Mouse (Mus musculus) kidney, adult 18-20 months (tissue): ENCODE results near the gene Aatf.
A peak's percentile ranks its signal among the peaks of the same experiment; 100 is the strongest.

ENCODE experiments used
- DNase-seq: peaks from one replicate; pipeline ENCODE4 v3.0.0; 2021

Aatf gene

DNA sequence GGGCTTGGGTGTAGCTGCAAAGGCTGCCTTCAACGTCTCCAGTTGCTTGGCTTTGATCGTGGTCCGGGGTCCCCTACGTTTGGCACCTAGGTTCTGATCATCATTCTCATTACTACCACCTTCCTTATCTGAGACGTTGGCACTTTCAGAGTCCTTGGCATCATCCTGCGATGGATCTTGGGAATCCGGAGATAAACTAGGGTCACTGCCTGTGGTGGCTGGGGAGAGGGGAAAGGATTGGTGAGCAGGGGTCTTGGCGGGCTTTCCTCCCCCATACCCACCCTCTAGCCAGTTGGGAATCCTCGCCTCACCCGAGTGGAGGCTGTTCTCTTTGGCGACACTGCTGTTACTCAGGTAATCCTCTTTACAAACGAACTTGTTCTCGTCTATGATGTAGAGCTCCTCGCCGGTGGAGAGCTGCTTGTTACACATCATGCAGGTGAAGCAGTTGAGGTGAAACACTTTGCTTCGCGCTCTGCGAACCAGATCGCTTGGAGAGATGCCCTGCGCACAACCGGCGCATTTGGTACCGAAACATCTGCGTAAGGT lies 8.5 kb upstream of the Aatf start:
- peak; percentile 29 for DNase-seq

GRCm38 (mm10) chr11:84521071-84521390 lies 7.7 kb upstream of the Aatf start:
- no peak for DNase-seq

DNA sequence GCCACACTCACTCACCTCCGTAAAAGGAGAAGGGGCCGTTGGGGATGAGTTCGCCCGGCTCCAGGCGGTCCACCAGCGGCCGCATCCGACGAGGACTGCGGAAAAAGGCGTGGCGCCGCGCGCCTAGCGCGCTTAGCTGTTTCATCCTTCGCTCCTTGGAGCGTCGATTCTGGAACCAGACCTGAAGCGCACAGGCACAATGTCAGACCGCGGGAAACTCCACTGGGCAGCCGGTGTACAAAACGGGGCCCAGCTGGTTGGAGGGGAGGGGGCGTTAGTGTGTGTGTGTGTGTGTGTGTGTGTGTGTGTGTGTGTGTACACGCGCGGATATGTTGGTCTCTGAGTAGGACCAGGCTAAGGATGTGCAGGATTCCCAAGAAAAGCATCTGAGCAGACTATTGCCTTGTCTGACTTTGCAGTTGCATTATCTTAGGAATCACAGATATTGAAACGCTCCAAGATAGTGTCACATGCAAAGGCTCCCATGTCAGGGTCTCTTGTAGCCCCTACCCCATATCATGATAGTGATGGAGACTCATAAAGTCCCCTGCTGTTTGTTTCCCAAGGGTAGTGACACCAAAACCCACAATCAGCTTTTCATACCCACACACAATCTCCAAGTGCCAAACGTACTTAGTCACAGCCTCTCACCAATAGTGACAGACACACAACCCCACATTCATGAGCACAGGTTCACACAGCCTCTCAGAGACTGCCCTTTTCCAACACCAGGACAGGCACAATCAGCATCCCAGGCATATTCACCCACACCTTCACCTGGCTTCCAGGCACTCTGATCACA lies 7.1 kb upstream of the Aatf start:
- DNase-seq: no peak

- DNase-seq: peak; percentile 25
Measured at GRCm38 (mm10) chr11:84519576-84520268, 6.4 kb upstream of the Aatf start.

GRCm38 (mm10) chr11:84519036-84519435 lies 5.7 kb upstream of the Aatf start:
- DNase-seq: peak; percentile 18

- no peak for DNase-seq
Measured at GRCm38 (mm10) chr11:84518261-84518660, 4.9 kb upstream of the Aatf start.

DNA sequence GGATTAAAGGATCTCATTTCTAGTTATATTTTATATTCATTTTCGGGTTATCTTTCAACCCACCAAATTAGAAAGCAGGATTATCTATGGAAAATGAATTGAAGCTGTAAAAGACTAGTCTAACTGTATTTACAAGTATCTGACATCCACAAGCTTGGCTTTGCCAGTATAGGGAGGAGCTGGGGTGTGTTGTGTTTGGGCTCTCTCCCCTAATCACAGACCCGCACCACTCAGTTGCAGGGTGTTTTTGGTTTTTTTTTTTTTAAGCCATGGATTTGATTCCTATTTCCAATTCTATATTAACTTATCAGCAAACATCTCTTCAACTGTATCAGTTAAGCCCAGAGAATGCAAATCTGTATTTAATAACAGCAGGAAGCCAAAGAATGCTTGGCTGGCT lies 4.1 kb upstream of the Aatf start:
- no peak for DNase-seq

GRCm38 (mm10) chr11:84516501-84517240 lies 3.3 kb upstream of the Aatf start:
- no peak for DNase-seq

DNA sequence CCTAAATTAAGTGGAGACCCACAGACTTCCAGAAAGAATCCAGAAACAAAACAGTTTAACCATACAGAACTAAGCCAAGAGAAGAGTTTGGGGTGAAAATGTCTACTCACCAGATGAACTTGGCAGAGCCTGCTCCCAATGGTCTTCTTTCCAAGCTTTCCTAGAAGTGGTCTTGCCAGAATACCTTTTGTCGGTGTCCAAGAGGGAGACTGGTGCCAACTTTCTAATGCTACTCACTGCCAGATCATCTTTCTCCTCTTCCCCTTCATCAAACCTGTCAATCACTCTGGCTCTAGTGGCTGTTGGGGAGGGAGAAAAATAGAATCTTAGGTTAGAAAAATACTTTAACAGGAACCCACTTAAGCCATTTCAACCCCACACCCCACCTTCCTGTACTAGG lies 1.3 kb downstream of the Aatf start:
- no peak for DNase-seq

DNA sequence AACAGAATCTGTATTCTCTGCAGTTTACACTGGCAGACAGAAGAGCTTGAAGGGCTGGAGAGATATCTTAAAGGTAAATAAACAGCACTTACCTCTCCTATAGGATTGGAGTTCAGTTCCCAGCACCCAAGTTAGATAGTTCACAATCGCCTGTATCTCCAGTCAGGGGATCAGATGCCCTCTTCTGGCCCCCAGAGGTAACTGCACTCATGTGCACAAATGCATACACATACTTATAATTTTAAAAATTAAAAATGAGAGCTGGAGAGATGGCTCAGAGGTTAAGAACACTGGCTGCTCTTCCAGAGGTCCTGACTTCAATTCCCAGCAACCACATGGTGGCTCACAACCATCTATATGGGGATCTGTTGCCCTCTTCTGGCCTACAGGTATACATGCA lies 9.0 kb downstream of the Aatf start:
- no peak for DNase-seq

DNA sequence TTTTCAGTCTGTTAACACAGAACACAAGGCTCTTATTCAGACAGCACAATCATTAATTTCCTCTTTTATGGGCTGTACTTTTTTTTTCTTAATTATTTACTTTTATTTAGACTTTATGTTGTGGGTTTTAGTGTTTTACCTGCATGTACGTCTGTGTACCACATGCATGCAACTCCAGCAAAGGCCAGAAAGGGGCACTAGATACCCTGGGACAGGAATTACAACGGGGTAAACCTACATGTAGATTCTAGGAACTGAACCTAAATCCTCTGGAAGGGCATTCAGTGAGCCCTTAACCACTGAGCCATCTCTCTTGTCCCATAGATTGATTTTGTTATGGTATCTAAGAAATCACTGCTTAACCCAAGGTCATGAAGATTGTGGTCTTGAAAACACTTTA lies 15.4 kb downstream of the Aatf start:
- DNase-seq: peak; percentile 19

DNA sequence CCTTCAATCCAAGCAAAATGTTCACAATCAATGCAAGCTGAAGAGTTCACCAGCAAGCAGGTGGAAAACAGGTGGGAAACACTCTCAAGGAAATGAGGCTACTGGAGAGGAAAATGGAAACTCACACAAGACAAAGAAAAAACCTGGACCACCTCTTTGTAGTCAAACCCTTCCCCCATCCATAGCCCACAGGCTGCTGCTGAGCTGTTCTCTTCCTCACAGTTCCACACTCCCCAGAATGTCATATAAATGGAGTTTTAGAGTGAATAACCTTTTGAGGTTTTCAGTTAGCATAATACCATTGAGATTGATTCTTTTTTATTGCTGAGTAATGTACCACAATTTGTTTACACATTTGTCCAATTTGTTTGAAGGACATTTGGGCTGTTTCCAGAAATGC lies 16.4 kb downstream of the Aatf start:
- no peak for DNase-seq

DNA sequence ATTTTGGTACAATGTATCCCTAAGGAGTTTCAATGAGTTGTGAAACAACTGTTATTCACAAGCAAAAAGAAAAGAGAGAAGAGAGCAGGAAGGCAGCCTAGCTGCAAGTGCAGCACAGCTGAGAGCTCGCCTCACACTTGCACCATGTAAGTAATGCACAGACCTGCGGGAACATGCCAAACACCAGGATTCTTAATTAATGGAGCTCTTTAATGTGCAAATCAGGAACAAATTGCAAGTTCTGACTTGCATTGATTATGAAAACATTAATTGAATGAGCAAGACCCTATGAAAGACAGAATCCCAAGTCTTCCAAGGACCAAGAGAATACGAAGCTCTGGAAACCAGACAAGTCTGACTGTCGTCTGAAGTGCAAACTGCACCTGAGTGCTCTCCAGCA lies 17.5 kb downstream of the Aatf start:
- DNase-seq: no peak

- no peak for DNase-seq
Measured at GRCm38 (mm10) chr11:84481661-84482060, 31.7 kb downstream of the Aatf start.

- DNase-seq: no peak
Measured at GRCm38 (mm10) chr11:84480451-84480850, 32.9 kb downstream of the Aatf start.

GRCm38 (mm10) chr11:84476641-84477040 lies 36.7 kb downstream of the Aatf start:
- DNase-seq: no peak

DNA sequence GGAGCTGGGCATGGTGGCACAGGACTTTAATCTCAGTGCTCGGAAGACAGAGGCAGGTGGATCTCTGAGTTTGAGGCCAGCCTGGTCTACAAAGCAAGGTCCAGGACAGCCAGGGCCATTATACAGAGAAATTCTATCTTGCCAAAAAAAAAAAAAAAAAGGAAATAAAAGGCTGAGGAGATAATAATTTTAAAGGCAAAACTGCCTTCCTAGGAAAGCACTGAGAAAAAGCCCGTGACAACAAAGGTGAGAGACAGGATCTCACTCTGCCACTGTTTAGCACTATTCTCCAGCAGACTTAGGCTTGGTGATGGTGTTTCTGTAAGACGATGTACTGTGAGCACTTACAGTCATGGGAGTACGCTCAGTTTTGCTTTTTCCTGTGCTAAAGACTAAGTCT lies 37.3 kb downstream of the Aatf start:
- no peak for DNase-seq

DNA sequence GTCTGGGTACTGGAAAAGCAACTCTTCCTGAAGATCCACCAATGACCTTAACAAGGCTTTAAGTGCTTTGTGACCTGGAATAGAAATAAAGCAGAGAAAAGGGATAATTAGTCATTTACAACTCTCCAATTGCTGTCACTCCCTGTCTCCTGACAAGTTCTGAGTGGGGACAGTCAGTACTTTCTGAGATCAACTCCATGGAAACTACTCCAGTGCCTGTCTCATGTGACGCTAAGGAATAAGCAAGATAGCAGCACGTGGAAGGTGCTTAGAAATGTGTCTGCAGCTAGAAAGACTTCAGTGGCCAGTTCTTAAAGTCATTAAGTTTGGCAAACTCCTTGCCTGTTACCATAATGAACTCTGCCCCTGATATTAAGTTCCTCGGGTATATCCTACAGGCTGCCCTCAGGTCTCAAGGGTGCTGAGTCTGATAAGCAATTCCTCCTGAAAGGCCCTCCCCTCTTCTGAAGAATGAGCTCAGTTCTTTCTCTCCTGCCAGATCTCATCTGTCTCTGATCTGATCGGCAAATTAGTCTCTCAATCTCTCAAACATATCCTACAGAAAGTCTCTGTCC lies 40.1 kb downstream of the Aatf start:
- DNase-seq: no peak

- DNase-seq: no peak
Measured at GRCm38 (mm10) chr11:84464571-84464970, 48.8 kb downstream of the Aatf start.

GRCm38 (mm10) chr11:84453901-84454300 lies 59.4 kb downstream of the Aatf start:
- DNase-seq: no peak

DNA sequence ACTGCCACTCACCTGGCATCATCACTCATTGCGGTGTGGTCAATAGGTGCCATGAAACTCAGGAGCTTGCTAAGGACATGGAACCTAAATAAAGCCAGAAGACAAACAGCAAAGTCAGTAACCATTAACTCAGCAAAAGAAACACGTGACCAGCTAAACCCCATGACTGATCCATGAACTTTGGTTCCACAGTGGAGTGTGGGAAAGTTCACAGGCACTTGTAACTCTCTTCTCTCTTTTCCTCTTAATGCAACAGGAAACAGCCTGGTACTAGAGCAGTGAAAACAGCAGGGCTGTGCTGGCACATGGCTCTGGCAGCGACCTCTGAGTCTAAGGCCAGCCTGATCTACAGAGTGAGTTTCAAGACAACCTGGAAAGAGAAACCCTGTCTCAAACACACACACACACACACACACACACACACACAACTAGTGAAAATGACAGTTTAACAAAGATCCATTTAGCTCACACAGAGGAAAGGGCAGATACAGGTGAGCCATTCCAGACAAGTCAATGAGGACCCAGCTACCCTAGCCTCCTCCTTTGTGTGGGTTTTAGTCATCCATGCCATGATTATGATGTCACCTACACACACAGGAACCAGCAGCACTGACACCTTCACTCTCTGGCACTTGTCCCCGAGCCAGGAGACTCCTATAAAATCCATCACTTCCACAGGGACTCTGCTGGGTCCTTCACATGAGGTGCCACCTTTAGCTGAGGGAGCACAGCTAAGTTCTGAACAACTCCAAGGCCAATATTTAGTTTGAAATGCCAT lies 70.6 kb downstream of the Aatf start:
- DNase-seq: peak; percentile 59

DNA sequence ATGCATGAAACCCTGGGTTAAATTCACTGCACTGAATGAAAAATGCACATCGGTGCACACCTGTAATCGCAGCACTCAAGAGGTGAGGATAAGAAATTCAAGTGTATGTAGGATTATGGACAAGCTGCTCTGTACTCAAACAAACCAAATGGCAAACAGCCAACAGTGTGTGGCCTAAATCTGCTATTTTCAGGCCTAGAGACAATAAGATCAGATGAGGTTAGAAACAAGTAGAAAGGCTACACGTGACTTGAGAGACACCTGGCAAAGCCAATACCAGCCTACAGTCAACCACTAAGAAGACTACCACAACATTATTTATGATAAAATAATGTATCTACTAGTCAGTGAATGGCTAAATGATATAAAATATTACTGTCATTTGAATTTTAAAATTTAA lies 72.9 kb downstream of the Aatf start:
- no peak for DNase-seq

DNA sequence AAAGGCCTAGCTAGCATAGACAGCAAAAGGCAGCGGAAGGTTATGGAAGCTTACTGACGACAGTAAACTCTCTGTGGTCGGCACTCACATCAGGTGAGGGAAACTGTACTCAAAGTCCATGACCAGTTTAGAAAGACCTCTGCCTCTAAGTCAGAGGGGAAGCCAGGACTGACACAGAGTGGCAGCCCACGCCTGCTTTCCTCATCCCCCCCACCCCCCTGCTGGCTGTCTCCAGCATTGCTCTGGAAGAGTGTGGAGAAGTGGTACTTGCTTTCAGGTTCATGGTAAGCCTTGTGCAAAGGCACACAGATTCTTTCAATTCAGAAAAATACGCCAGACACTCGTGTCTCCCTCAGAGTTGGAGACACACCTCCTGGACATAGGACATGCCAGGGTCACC lies 78.4 kb downstream of the Aatf start:
- no peak for DNase-seq
